Mouse (Mus musculus): Measurements from ENCODE around the gene 4930579F01Rik. TPM values are rescaled to one million over a fixed set of nuclear protein-coding genes. Genes with fewer than 3 reads are reported as not detected.

4930579F01Rik gene
- polyA plus RNA-seq, 1 experiment, result 0.03 TPM

DNA sequence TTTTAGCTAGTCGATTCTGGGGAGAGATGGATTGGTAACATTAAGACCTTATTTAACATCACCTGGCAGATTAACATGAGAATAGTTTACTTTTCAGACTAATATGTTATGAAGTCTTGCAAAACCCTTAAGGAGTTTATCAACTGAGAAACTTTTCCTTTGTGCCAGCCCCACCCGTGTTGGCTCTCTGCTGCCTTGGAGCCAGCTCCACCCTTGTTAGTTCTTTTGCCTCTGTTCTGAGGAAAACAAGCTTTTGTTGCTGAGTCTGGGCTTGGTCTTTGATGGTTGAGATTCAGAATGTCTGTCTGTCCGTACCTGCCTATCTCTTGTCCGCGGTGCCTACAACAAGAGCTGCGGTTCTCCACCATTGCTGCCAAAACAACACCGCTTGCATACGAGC lies 22.5 kb upstream of the 4930579F01Rik start:
- no peak for DNase-seq (ENCODE audit: low spot score)

DNA sequence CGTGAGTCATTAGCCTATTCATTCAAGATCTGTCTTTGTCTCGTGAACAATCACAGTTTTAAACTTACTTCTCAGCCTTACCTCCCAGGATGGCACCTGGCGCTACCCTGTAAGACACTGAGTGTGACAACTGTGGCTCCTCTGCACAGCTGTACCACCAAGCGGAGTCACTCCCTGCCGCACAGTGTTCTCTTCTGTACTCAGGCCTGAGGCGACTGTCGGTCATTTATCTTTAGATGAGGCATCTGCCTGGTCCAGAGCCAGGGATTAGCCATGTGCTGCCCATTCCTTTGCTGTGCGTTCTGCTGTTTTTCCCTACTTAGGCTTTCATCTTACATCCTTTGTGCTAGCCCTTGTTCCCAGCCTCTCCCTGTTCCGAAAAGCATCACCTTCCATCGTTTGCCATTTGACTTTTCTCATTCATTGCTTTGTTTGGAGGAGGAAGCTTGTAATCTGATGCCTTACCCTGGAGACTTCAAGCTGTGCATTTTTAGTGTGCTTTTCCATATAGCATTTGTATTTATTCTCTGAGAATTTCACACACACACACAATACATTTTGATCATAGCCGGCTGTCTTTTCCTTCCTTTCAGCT lies 21.9 kb upstream of the 4930579F01Rik start:
- DNase-seq (ENCODE audit: low spot score), result no peak

DNA sequence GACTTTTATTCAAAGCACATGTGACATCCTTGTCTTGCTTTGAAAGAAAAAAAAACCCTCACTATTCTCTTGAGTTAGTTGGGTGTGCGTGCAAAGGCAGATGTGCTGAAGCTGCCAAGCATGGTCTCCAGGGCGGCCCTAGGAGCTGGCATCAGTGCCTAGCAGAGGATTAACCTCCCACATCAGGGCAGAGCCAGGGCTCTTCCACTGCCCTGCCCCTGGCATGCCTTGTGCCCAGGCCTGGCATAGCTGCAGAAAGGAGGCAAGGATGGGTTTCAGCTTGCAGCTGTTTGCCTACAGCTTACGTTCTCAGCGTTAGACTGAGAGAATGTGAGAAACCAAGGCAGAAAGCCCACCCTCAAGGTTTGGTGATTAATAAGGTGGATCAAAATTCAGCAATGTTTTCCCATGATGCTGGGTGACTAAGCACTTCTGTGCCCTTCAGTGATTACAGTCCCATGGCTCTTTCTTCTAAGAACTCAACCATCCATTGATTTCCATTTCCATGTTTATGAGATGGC lies 18.9 kb upstream of the 4930579F01Rik start:
- no peak for DNase-seq (ENCODE audit: low spot score)

DNA sequence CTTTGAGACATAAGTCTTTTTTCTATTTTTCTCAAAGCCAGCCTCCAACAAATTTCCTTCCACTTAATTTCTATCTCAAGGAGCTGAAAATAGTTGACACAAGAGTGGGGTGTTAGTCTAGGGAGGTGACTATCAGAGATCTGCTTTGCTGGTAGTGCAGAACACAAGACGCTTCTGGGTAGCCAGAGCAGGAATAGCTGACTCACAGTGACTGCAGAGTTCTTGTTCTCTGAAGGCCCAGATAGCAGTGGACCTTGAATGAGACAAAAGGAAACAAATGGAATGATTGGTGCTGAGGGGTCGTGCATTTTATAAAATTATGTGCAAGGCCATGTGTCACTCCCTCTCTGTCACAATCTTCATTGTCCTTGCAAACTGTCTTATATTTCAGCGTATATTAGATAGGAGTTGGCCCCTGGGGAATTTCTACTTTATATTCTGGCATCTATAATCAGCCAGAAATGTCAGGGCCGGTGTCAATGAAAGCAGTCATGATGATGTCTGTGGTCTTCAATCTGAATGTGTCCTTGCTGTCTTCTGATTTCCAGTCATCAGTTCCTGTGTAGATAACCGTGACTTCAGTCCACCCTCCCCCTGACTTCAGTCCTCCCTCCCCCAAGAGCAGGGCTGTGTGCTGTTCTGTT lies 16.9 kb upstream of the 4930579F01Rik start:
- DNase-seq (ENCODE audit: low spot score), result no peak

DNA sequence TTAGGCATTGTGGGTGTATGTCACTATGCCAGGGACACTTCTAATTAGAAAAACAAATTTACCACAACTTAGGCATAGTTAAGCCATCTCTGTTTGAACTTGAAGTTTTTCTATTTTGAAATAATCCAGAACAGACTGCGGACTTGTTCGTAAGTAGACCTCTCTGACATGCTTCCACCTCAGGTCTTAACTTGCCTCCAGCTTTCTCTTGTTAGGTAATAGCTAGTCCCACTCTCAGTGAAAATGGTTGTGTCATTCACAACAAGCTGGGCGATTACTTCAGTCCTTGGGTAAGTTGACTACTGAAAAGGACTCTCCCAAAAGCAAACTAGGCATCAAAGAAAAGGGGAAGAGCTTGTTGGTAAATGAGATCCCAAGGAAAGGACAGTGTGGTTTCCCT lies 15.2 kb upstream of the 4930579F01Rik start:
- no peak for DNase-seq (ENCODE audit: low spot score)

DNA sequence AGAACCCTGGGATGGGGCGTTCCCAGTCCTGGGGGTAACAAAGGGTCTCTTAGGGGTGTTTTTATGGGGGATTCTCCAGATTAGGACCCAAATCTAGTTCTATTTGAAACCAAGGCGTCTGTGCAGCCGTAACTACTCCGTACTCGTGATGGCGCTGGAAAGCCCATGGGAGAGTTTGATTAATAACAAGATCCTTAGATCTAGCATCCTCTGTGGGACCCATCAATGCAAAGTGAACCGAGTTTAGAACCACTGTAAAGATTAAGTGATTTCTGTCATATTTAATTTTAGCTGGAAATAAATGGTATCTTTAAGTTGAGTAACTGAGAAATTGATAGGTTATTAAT lies 5.1 kb upstream of the 4930579F01Rik start:
- no peak for DNase-seq (ENCODE audit: low spot score)

DNA sequence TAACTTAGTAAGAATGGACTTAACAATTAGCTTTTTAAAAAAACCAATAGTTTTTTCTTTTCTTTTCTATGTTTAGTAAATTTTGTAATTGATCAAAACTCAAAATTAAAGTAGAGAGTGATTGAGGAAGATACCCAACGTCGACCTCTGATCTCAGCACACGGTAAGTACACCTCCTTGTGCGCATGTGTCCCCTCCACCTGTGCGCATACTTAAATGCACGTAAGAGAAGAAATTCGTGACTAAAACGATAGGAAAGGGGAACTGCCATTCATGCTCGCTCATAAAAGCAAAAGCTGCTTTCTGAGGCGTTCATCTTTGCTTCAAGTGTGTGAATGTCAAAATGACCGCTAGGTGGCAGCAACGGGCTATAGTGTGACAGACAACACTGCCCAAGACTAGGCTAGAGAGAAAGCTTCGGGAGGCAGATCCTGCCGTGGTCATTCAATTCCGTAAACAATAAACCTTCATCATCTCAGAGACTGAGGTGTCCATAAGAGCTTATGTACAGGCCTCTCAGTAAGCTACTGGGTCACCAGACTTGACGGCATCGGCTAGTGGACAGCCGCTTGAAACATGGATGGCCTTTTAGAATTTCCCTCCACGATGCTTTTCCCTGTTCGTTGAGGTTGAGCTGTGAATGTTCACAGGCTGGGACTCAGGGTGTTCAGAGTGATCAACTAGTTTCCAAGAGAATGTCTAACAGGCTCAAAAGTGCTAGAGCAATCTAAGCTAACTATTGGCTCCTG lies 4.5 kb upstream of the 4930579F01Rik start:
- DNase-seq (ENCODE audit: low spot score), result peak; percentile 65

DNA sequence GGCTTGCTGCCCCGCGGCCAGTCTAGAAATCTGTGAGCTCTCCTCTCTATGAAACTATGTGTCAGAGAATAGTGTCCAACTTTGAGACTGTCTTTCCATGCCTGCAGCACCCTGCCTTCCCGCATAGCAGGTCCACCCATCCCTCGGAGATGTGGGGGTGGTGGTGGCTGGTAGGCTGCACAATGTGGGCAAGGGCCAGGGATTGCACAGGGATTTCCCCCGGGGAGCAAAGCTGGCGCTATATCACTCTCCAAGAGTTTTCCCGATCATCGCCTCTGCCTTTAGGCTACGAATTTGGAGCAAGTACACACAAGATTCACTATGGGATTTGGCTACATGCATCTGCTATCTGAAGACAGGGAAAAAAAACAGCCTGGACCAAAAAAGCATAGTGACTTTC lies 3.9 kb upstream of the 4930579F01Rik start:
- no peak for DNase-seq (ENCODE audit: low spot score)

DNA sequence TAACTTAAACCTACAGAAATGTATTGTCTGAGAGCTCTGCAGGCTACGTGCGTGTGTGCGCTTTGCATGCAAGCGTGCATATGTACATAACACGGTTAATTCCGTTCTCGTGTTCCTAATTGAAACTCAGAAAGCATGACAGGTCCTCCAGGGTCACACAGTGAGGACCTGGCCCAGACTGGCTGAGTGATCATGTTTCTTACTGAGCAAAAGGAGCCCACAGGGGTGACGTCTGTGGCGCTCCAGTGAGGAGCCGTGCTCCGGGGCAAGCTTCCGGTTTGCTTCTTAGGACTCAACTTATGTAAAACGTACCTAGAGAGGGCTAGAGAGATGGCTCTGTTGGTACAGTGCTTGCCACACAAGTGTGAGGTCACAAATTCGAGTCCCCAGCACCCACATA lies 3.5 kb upstream of the 4930579F01Rik start:
- DNase-seq (ENCODE audit: low spot score), result no peak

DNA sequence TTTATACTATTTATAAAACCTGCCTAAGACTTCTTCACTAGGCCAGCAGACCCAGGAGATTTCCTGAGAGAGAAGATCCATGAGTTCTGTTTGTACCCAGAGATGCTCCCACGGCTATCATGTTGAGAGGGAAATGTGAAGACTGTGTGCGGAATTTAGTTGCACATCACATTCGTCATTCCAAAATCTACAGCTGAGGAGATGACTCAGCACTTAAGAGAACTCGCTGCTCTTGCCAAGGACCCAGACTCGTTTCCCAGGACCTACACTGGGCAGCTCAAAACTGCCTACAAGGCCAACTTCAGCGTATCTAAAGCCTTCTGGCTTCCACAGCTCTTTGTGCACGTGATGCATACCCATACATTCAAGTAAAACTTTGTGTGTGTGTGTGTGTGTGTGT lies 1.4 kb downstream of the 4930579F01Rik start:
- no peak for DNase-seq (ENCODE audit: low spot score)

DNA sequence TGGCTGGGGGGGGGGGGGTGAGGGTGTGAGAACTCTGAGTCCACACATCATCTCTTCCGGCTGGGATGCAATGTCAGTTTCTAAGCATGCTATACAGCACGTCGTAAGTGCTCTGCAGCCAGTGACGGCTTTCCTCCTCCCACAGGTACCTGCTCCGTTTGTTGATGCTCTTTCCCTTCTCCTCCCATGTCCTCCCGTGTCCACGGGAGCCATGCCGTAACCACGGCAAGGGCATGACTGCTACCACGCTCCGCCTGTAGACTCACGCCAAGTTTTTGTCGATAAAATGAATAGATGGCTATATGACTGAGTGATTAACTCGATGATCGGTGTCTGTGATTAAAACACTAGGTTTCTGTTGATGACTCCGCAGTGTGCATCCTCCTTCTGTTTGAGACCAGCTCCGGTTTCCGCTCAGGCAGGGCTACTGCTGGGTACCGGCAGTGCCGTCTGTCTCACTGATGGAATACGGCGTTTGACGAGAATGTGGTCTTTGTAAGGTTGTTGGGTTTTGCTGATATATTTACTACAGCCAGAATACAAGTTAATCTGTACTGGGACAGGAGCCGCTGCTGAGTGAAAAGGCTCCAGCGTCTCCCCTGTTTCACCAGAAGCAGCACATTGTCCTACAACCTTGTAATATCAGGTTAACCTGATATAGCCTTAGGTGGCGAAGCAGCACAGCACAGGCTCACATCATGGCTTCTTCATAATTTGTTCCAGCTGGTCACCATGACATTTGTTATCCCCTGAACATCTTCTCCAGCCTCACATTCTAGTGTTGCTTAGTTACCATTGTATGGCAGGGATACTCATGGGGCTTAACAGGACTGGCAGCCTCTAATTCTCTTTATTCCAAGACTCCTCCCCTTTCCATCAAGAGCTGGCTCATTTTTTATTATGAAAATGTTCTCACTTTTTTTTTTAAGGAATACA lies 7.4 kb downstream of the 4930579F01Rik start:
- DNase-seq (ENCODE audit: low spot score), result no peak

DNA sequence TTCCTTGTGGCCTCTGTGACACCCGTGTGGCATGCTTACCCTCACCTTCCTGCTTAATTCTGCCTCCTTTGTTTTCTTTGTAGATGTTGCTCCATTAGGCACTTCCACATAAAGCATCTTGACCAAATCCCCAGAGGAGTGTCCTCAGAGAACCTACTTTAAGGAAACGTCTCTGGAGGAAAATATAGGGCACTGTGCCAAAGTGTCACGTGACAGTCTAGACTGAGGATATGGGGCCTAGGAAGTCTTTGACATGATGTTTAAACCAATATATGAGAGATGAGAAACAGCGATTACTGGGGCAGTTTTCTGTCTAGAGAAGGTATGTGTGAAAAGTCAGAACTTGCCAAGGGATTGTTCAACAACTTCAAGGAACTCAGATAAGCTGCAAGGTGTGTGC lies 8.3 kb downstream of the 4930579F01Rik start:
- DNase-seq (ENCODE audit: low spot score), result no peak

DNA sequence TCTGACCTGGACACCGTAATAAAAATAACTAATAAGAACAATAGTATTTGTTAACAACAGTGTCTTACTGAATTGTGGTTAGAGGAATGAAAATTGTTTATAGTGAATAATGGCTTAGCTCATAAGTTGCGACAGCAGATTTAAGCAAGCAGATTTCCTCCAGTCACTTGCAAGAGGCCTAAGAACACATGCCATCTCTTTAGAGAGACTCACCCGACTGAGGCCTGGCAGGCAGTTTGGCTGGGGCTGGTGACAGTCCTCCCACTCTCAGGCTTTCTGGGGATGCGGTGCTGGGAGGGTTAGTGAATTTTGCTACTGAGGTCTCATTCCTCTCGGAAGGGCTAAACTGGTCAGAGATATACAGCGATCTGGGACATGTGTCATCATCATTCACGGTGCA lies 10.3 kb downstream of the 4930579F01Rik start:
- DNase-seq (ENCODE audit: low spot score), result no peak

DNA sequence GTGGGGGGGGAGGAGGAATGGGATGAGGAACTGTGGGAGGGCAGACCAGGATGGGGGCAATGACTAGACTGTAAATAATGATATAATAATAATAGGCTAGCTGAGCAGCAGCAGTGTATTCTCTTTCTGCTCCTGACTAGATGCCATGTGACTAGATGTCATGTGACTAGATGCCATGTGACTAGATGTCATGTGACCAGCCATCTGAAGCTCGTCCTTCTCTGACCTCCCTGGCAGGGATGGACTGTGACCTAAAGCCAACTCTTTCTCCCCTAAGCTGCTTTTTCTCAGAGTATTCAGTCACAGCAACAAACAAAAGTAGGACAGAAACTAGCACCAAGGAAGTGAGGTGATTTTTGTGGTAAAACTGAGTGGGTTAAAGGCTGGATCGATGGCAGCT lies 11.6 kb downstream of the 4930579F01Rik start:
- DNase-seq (ENCODE audit: low spot score), result no peak

DNA sequence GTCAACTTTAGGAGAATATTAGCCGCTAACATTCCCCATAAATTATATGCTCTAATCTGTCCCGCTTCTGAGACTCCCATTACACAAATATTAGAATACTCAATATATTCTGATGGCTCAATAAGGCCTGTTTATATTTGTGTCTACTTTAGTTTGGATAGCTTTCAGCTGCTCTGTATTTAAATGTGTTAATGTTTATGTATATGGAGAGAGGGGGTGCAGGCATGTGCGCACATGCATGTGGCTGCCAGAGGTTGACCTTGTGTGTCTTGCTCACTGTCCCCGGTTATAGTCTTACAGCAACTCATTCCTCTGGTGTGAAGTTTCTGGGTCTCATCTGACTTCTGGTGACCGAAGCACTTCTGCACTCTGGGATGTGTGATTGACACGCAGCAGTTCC lies 18.1 kb downstream of the 4930579F01Rik start:
- DNase-seq (ENCODE audit: low spot score), result no peak

DNA sequence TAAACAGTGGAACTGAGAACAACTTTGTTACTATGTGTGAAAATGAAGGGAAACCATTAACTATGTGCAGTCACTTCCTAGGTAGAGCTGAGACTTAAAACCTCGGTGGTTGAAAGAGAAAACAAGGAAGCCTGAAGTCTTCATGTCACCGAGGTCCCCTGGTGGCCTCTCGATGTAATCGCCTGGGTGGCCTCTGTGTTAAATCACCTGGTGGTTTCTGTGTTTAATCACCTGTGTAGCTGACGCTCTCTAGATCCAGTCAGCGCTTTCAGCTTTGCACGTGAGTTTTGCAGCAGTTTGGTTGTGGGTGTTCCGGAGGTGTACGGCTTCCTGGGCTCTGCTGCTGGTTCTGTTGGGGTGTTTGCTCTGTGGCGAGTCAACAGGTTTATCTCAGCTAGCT lies 20.3 kb downstream of the 4930579F01Rik start:
- DNase-seq (ENCODE audit: low spot score), result no peak

DNA sequence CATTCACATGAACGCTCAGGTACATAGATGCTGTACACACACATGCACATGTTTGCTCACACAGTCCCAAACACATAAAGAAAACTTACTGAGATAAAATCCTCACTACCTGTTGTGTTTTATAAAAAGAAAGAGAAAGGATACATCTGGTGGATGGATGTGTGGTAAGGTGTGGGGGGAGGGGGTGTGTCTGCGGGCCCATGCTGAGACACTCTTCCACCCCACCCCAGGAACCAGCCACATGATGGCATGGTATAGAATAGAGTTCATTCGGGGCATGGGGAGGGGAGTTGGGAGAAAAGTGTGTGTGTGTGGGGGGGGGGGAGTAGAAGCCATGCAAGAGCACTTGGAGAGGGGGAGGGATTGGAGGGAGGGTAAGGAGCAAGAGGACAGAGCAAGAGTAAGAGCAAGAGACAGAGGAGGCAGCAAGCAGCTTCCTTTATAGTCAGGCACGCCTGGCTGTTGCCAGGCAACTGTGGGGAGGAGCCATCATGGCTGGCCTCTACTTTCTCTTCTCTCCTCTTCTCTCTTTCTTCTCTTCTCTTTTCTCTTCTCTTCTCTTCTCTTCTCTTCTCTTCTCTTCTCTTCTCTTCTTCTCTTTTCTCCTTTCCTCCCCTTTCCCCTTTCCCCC lies 31.0 kb downstream of the 4930579F01Rik start:
- no peak for DNase-seq (ENCODE audit: low spot score)

DNA sequence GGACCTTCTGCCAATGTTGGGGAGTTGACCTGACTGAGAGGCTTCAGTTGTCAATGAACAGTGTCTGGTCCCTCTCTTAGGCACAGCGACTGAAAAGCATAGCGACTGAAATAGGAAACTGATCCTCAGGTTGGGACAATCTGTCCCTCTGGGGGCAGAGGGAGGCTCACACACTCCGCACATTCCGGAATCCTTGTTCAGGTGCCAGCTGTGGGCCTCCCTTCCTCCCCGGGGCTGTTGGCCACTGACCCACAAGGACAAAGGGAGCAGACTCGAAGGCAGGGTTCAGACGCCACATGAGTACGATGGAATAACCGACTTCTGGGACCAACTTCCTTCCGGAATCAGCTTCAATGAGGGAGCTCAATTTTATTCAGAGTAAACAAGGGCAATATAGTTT lies 32.0 kb downstream of the 4930579F01Rik start:
- no peak for DNase-seq (ENCODE audit: low spot score)

DNA sequence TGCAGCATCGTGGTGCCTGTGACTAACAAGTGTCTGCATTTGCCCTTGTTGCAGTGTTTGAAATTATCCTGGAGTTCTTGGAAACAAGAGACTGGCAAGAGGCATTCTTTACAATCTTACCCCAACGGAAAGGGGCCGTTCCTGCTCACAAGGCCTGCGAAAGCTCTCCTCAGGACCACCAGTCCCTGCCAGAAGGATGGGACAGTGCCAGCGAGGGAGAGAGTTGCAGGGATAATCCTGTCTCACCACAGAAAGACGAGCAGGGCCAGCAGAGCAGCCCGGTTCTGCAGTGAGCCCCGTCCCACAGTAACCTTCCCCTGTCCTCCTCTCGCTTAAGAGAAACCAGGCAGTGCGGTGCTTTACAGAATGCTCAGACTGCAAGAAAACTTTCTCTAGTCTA lies 37.0 kb downstream of the 4930579F01Rik start:
- no peak for DNase-seq (ENCODE audit: low spot score)

DNA sequence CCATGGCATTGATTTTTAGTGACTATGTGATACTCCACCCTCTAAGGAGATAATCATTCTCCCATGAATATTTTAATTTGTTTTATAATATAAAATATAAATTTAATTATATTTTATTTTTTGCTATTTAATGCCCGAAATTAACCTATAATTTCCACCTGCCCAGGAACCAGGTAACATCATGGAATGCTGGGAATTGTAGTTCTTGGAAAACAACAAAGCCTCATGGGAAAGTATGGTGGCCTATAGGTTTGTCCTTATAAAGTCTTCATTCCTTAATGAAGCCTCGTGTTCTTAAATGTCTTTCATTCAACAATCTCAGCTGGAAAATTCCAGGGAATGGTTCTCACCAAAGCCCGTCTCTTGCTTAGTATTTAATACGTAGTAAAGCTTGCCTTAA lies 38.6 kb downstream of the 4930579F01Rik start:
- DNase-seq (ENCODE audit: low spot score), result no peak

DNA sequence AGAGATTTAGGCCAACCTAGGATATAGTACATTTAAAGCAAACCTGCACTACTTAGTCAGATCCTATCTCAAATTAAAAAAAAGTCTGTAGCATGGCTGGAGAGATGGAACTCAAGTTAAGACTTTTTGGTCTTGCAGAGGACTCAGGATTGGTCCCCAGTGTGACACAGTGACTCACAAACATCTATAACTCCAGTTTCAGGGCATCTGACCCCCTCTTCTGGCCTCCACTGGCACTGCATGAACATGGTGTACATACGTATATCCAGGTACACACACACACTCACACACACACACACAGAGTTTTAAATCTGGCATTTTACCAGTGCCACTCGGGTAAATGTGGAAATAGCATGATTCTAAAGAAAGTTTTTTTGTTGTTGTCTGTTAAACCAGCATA lies 44.8 kb downstream of the 4930579F01Rik start:
- no peak for DNase-seq (ENCODE audit: low spot score)
